9 mouse cellular contexts compared by ENCODE assay signal in the genomic region with DNA sequence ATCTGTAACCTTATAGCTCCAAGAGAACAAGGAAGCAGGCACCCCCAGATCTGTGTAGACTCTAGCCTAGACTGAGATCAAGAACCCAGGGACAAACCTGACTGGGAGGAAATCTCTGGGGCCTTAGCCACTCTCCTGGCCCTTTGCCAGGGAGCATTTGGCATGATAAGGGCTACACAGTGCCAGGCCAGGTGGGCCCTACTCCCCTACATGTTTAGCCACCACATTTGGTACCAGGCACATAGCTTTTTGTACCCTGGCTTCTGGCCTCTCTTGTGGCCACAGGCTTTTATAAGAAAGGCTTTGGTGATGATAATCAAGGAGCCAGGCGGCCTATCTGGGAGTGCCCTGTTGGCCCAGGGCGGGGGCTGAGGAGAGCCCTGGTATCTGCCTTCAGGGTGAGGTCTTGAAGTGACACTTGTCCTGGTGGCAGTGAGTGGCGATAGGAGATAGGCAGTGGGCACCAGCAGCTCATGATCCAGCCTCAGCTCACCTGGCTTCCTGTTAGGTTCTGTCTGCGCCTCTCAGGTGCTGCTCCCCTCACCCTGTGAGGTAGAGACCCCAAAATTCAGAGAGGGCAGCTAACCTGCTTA. TPM values are rescaled to one million over a fixed set of nuclear protein-coding genes. Genes with fewer than 3 reads are reported as not detected.
DNase-seq lines count a peak whose midpoint lies in the region; ATAC-seq lines count a peak whose summit lies in the region.
"Had no signal": no experiment of that assay in that cellular context is flagged by ENCODE, and none has a peak within 500 bp of the region (broad histone marks: within the 10 kb centered on the region; RNA-seq: fewer than 3 reads in every experiment).

No protein-coding gene starts in this region.

- no peak overlapping the region for H3K4me3 ChIP-seq in liver, embryonic 11.5 days (ENCODE audit: low read depth, low read length)
- H3K4me3 ChIP-seq: gastrocnemius, adult 2 months had no signal

- peak overlapping the region; percentile 39 for H3K9ac ChIP-seq in liver, embryonic 11.5 days (ENCODE audit: low read depth, low read length)

- H3K27ac ChIP-seq in liver, embryonic 11.5 days (ENCODE audit: low read depth, low read length) = peak overlapping the region; percentile 75

- H3K4me2 ChIP-seq in liver, embryonic 11.5 days = peak overlapping the region; percentile 55

- peaks cover 73% of the 10 kb centered on the region for H3K4me1 ChIP-seq in liver, embryonic 11.5 days (replicated peaks; ENCODE audit: control insufficient read depth, insufficient read depth, low read length)

- intact Hi-C loops in heart, postnatal 14 days (cut with DNase I) = no loop called here

- DNase-seq in heart, adult 11 months = peak; percentile 93
- no peak for DNase-seq in heart, postnatal 14 days
- peak; percentile 49 for DNase-seq in spleen, adult 12 weeks (ENCODE audit: low spot score)
- no peak for DNase-seq in spleen, adult 18-20 months
- no peak for DNase-seq in liver, embryonic 11.5 days (ENCODE audit: low spot score)
- no peak for DNase-seq in left cerebral cortex, adult 11 months (ENCODE audit: low spot score)
- no peak for DNase-seq in thymus, postnatal 36 days
- no peak for DNase-seq in thymus, adult 18-20 months
- DNase-seq: gastrocnemius, adult 2 months had no signal

- no peaks in the 10 kb centered on the region for H3K9me3 ChIP-seq in liver, embryonic 11.5 days (ENCODE audit: control insufficient read depth, low read length)

- ATAC-seq in liver, embryonic 11.5 days (replicated peaks; ENCODE audit: low FRiP score) = peak; percentile 86

- no peaks in the 10 kb centered on the region for H3K36me3 ChIP-seq in liver, embryonic 11.5 days (ENCODE audit: control insufficient read depth, insufficient read depth, low read length)

- WGBS in liver, embryonic 11.5 days = 54% methylated on average over 4 of the region's 4 CpGs

- H3K27me3 ChIP-seq in liver, embryonic 11.5 days (replicated peaks; ENCODE audit: control insufficient read depth, insufficient read depth, low read length) = no peaks in the 10 kb centered on the region

RNA-seq across cellular contexts. Expression of a gene that starts 25.6 kb away (rescaled TPM):
- total RNA-seq in heart, postnatal 14 days (2021) = 10 to 100 TPM; 21.2 to 22.9 TPM
- 6.9 and 7.7 TPM in 2 replicates for polyA plus RNA-seq in liver, embryonic 11.5 days (2014; fragmentation: Nextera tagmentation; extraction: Ambion mirVana)

RNA-seq across cellular contexts. Expression of a gene that starts 41.8 kb away (rescaled TPM):
- 10 to 100 TPM; 65.7 to 70.6 TPM for total RNA-seq in heart, postnatal 14 days (2021)
- 14.0 and 14.5 TPM in 2 replicates for polyA plus RNA-seq in liver, embryonic 11.5 days (2014; fragmentation: Nextera tagmentation; extraction: Ambion mirVana)

Comparison
In these comparisons a context has a peak if more than half of its experiments do, and no peak if none do; other contexts are left out.
1. DNase-seq: peak in heart, adult 11 months (single experiment) and spleen, adult 12 weeks (single experiment); none in heart, postnatal 14 days (0 of 2), spleen, adult 18-20 months (0 of 2), liver, embryonic 11.5 days (single experiment), left cerebral cortex, adult 11 months (single experiment), thymus, postnatal 36 days (0 of 2) and thymus, adult 18-20 months (0 of 2).